30 mouse cellular contexts compared by ENCODE assay signal in genomic region chr10:3416565-3416964, GRCm38 (mm10). TPM values are rescaled to one million over a fixed set of nuclear protein-coding genes. Genes with fewer than 3 reads are reported as not detected.
DNase-seq lines count a peak whose midpoint lies in the region; ATAC-seq lines count a peak whose summit lies in the region.
"Had no signal": no experiment of that assay in that cellular context is flagged by ENCODE, and none has a peak within 500 bp of the region (broad histone marks: within the 10 kb centered on the region; RNA-seq: fewer than 3 reads in every experiment).

No protein-coding gene starts in this region.

- H3K9ac ChIP-seq in heart, embryonic 11.5 days (ENCODE audit: low read depth, low read length): no peak overlapping the region
- no peak overlapping the region for H3K9ac ChIP-seq in heart, embryonic 16.5 days (ENCODE audit: low read length)
- H3K9ac ChIP-seq: embryonic facial prominence, embryonic 13.5 days; forebrain, embryonic 15.5 days; hindbrain, embryonic 13.5 days; liver, embryonic 14.5 days; neural tube, embryonic 12.5 days had no signal

- peak overlapping the region; percentile 27 for H3K4me2 ChIP-seq in heart, embryonic 11.5 days
- H3K4me2 ChIP-seq in heart, embryonic 16.5 days (ENCODE audit: low read depth, low read length): peak overlapping the region; percentile 16; the same call in 1 of the 2 replicates
- H3K4me2 ChIP-seq: embryonic facial prominence, embryonic 13.5 days; forebrain, embryonic 15.5 days; hindbrain, embryonic 13.5 days; neural tube, embryonic 12.5 days had no signal

- no peak for ATAC-seq in heart, embryonic 11.5 days (replicated peaks; ENCODE audit: insufficient number of reproducible peaks, low FRiP score, low TSS enrichment)
- no peak for ATAC-seq in heart, embryonic 16.5 days (replicated peaks; ENCODE audit: extremely low read depth, insufficient read depth, low FRiP score)

- no peaks in the 10 kb centered on the region for H3K9me3 ChIP-seq in heart, embryonic 11.5 days (replicated peaks; ENCODE audit: control insufficient read depth, low read length)
- H3K9me3 ChIP-seq in heart, embryonic 16.5 days (replicated peaks; ENCODE audit: control insufficient read depth, low read length): no peaks in the 10 kb centered on the region
- H3K9me3 ChIP-seq: embryonic facial prominence, embryonic 13.5 days; forebrain, embryonic 10.5 days; forebrain, embryonic 15.5 days; hindbrain, embryonic 13.5 days; neural tube, embryonic 12.5 days had no signal

- peak overlapping the region; percentile 73 for H3K27ac ChIP-seq in heart, embryonic 11.5 days (ENCODE audit: low read depth, low read length)
- peak overlapping the region; percentile 95 for H3K27ac ChIP-seq in heart, embryonic 16.5 days (ENCODE audit: low read length)
- H3K27ac ChIP-seq: embryonic facial prominence, embryonic 13.5 days; forebrain, embryonic 10.5 days; forebrain, embryonic 15.5 days; hindbrain, embryonic 13.5 days; liver, embryonic 14.5 days; macrophage; neural tube, embryonic 12.5 days had no signal

- H3K4me3 ChIP-seq in heart, embryonic 11.5 days (ENCODE audit: low read depth, low read length): no peak overlapping the region
- H3K4me3 ChIP-seq in heart, embryonic 16.5 days (ENCODE audit: low read length): no peak overlapping the region
- H3K4me3 ChIP-seq: embryonic facial prominence, embryonic 13.5 days; forebrain, embryonic 10.5 days; forebrain, embryonic 15.5 days; hindbrain, embryonic 13.5 days; myocyte; neural tube, embryonic 12.5 days had no signal

- no peaks in the 10 kb centered on the region for H3K36me3 ChIP-seq in heart, embryonic 11.5 days (ENCODE audit: control insufficient read depth, insufficient read depth, low read length)
- H3K36me3 ChIP-seq in heart, embryonic 16.5 days (ENCODE audit: control insufficient read depth, insufficient read depth): no peaks in the 10 kb centered on the region
- H3K36me3 ChIP-seq: embryonic facial prominence, embryonic 13.5 days; forebrain, embryonic 10.5 days; forebrain, embryonic 15.5 days; hindbrain, embryonic 13.5 days; neural tube, embryonic 12.5 days had no signal

- peak; percentile 95 for DNase-seq in heart, adult 11 months
- DNase-seq in heart, postnatal 4 days: no peak
- DNase-seq in heart, adult 8-10 months (ENCODE audit: low spot score): peak; percentile 36
- no peak for DNase-seq in ovary, postnatal 14 days (ENCODE audit: low spot score)
- no peak for DNase-seq in cerebellum, postnatal 10 days
- DNase-seq: adrenal gland, postnatal 25 days; cerebellum, adult 11-12 months; cerebellum, adult 9-11 months; gastrocnemius, postnatal 14 days; kidney, adult 11 months; kidney, postnatal 14 days; layer of hippocampus, adult 9-11 months; liver; lung, adult 2 months; lung, postnatal 10 days; midbrain, embryonic 14.5 days; thymus, adult 2 months; thymus, postnatal 36 days had no signal

- no peaks in the 10 kb centered on the region for H3K27me3 ChIP-seq in heart, embryonic 11.5 days (ENCODE audit: control insufficient read depth, insufficient read depth, low read length)
- no peaks in the 10 kb centered on the region for H3K27me3 ChIP-seq in heart, embryonic 16.5 days (ENCODE audit: control insufficient read depth, insufficient read depth, low read length)
- H3K27me3 ChIP-seq: embryonic facial prominence, embryonic 13.5 days; forebrain, embryonic 15.5 days; hindbrain, embryonic 13.5 days; neural tube, embryonic 12.5 days had no signal

- H3K4me1 ChIP-seq in heart, embryonic 11.5 days (ENCODE audit: control insufficient read depth, insufficient read depth, low read length): peaks cover 76% of the 10 kb centered on the region
- peaks cover 74% of the 10 kb centered on the region for H3K4me1 ChIP-seq in heart, embryonic 16.5 days (ENCODE audit: control insufficient read depth, insufficient read depth, low read length)
- H3K4me1 ChIP-seq: embryonic facial prominence, embryonic 13.5 days; forebrain, embryonic 10.5 days; neural tube, embryonic 12.5 days had no signal

- 43% methylated on average over 4 of the region's 4 CpGs for WGBS in heart, embryonic 11.5 days (ENCODE audit: insufficient replicate concordance)
- 52% methylated on average over 4 of the region's 4 CpGs for WGBS in heart, embryonic 16.5 days

RNA-seq across cellular contexts. Expression of gene Ppp1r14c, which starts 50.7 kb away (rescaled TPM):
- total RNA-seq in heart, postnatal 4 days (2021): 100 to 1,000 TPM; 269 to 291 TPM
- 100 to 1,000 TPM; 108 to 192 (median 161) TPM for total RNA-seq in heart, adult 8-10 months (2022)
- polyA plus RNA-seq in heart, embryonic 11.5 days (2014; fragmentation: Nextera tagmentation; extraction: Ambion mirVana): 170 and 202 TPM in 2 replicates
- 287 and 302 TPM in 2 replicates for polyA plus RNA-seq in heart, embryonic 16.5 days (2015; fragmentation: Nextera tagmentation; extraction: Ambion mirVana)
- total RNA-seq: common myeloid progenitor, adult 5-6 weeks; megakaryocyte-erythroid progenitor cell, adult 5-6 weeks had no signal
- polyA plus RNA-seq: macrophage had no signal

Comparison
In these comparisons a context has a peak if more than half of its experiments do, and no peak if none do; other contexts are left out.
1. DNase-seq: peak in heart, adult 11 months (single experiment) and heart, adult 8-10 months (single experiment); none in heart, postnatal 4 days (single experiment), ovary, postnatal 14 days (single experiment) and cerebellum, postnatal 10 days (0 of 2).